Mouse (Mus musculus) mammary gland, adult 2 months (tissue): ENCODE results near the gene Mfsd13b. TPM values are rescaled to one million over a fixed set of nuclear protein-coding genes. Genes with fewer than 3 reads are reported as not detected.

Experiments
- polyA plus RNA-seq: library from polyadenylated mRNA; depleted of rRNA; stranded (reverse); fragments of >200 nt; gene quantifications from 2 replicates; pipeline ENCODE4 v1.2.3, GENCODE M21; 2012; ENCODE audit warnings: low replicate concordance; rRNA removed

The Mfsd13b gene
- polyA plus RNA-seq = 0.47 and 0.96 TPM in 2 replicates

GRCm38 (mm10) chr7:120982200-120982841, at the start of gene Mfsd13b, which contains the start of gene Cdr2:
Gene Mfsd13b (plus strand): TSS chr7:120982509.
Gene Cdr2 (minus strand): TSS chr7:120982312.

GRCm38 (mm10) chr7:121033856-121034652, 51.7 kb downstream of the Mfsd13b start, which contains the start of gene Mettl9:
Gene Mettl9 (plus strand): TSS chr7:121034445.

Other genes starting within 250 kb of the Mfsd13b start
- 1.3 and 3.1 TPM in 2 replicates for gene Vwa3a, start 243.2 kb upstream of the Mfsd13b start, polyA plus RNA-seq
- gene Gm5737, start 170.1 kb upstream of the Mfsd13b start, polyA plus RNA-seq = 0.26 TPM in 1 of 2 replicates, not detected in the other
- gene Eef2k, start 139.7 kb upstream of the Mfsd13b start, polyA plus RNA-seq = 12.9 and 26.8 TPM in 2 replicates
- gene Polr3e, start 64.8 kb upstream of the Mfsd13b start, polyA plus RNA-seq = 14.6 and 15.3 TPM in 2 replicates
- 13.3 and 14.4 TPM in 2 replicates for gene Cdr2, start 197 bp upstream of the Mfsd13b start, polyA plus RNA-seq
- gene Mettl9, start 51.9 kb downstream of the Mfsd13b start, polyA plus RNA-seq = 18.2 and 36.3 TPM in 2 replicates
- 1.8 and 3.2 TPM in 2 replicates for gene Igsf6, start 92.1 kb downstream of the Mfsd13b start, polyA plus RNA-seq
- 0.11 and 0.19 TPM in 2 replicates for gene Otoa, start 99.1 kb downstream of the Mfsd13b start, polyA plus RNA-seq